Mouse (Mus musculus) c-Kit-positive CD71-positive TER-119-negative erythroid progenitor cells, embryonic 14.5 days (primary cell): ENCODE data around the gene Dnajc3.

ENCODE experiments used
- DNase-seq: peaks from one replicate; pipeline ENCODE4 v3.0.0-alpha.2; 2013; ENCODE audit warnings: low read depth

Gene Dnajc3

DNA sequence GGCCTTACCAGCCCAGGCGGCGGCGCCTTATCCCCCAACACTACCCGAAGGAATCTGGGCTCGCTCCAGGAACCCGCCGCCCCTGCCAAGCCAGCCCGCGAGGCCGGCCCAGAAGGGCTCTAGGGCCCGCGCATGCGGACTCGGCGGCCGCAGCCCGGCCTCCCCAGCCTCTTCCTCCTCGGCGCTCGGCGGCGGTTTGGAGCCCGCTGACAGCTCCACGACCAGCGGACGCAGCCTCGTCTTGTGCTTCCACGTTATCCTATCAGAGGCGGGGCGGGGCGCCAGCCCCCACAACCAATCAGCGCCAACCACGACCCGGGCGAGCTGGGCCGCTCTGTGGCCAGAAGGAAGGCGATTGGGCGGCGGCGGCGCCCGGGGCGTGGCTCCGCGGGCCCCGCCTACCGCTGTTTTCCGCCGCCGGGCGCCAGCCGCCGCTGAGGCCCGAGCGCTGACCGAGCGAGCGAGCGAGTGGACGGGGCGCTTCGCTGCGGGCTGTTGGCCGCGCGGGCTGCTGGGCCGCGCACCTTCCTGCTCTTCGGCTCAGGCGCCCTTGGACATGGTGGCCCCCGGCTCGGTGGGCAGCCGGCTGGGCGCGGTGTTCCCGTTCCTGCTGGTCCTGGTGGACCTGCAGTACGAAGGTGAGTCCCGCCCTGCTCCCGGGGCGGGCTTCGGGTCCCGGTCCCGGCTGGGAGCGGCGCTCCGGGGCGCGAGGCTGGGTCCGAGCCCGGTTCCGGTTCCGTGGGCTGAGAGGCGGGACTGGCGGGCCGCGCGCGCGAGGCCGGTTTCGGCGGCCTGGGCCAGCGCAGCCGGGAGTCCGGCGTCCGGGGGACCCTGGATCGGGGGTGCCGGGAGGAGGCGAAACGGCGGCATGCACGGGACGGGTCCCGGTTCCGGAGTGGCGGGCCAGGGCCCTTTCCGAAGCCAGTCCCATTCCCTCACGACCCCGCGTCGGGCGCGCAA is at the start of gene Dnajc3:
Gene Dnajc3 (plus strand): TSS at position 444 of the 960 bp plus-strand sequence.
- DNase-seq: peak; percentile 93

DNA sequence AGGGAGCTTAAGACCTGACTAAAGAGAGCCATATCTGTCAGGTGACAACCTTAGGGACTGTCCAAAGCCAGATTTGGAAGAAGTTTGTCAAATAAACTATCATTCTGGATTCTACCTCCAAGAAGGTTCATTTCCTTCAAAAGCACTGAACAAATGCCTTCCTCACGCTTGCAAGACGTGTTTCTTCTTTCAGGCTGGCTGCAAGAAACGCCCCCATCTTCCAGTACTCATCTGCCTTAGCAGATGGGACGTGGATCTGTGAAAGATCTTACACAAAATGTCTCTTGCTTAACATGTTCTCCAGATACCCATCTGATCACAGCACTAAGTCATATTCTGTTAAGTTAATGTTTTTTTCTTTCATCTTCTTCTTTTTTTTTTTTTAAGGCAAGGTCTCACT is 47.7 kb upstream of the Dnajc3 start:
- DNase-seq: no peak

DNA sequence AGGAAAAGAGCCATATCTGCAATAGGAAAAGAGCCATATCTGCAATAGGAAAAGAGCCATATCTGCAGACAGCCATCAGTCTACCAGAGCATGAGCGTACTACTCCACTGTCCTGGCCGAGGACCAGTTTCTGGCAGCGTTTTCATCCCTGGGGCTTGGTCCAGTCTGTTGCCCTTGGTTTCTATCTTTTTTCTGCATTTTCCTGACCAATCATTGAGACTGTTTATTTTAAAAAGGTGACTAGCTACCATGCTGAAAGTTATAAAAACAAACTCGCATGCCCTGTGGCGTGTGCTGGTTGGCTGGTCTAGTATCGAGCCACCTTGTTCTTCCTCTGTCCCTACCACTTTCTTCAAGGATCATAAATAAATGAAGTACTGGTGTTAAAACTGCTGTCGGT is 42.5 kb upstream of the Dnajc3 start:
- no peak for DNase-seq

DNA sequence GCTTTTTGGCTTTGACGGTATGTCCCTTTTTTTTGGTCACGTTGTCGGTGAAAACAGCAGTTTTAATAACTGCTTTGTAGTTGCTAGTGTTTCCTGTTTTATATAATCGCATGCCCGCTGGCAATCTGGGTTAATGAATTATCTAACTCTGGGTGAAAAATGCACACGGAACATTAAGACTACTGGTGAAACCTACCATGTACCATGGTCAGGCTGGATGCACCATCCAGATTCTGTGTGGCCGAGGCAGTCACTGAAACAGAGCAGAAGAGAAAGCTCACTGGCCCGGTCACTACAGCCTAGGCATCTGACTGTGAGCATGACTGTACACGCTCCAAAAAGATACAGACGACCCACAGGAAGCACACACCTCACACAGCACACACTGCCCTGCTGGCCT is 42.1 kb upstream of the Dnajc3 start:
- no peak for DNase-seq

DNA sequence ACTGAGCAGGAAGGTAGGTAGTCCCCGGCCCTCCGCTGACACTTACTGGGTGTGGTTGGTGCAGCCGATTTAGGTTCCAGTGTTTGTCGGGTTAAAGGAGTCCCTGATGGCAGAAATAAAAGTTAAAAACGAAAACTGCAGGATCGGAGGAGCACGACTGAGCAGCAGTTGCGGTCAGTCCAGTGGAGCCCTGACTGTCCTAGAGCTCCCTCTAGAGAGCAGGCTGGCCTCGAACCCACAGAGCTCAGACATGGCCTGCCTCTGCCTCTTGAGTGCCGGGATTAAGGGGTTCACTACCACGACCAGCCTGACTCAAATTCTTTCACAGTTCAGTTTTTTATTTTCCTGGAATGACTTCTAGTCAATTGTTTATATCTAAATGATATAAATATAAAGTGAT is 37.8 kb upstream of the Dnajc3 start:
- DNase-seq: no peak

DNA sequence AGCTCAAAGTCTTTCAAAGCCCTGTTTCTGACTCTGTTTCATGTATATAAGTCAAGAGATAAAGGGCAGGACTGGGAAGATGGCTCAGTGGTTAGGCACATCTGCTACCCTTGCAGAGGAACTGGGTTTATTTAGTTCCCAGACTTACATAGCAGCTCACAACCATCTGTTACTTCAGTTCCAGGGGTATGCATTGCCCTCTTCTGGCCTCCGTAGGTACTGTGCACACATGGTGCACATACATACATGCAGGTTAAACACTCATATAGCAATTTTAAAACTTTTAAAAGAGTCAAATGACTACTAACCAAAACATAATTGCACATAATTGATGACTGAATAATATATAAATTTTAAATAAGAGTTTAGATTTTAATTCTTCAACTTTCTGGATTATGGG is 36.9 kb upstream of the Dnajc3 start:
- no peak for DNase-seq

DNA sequence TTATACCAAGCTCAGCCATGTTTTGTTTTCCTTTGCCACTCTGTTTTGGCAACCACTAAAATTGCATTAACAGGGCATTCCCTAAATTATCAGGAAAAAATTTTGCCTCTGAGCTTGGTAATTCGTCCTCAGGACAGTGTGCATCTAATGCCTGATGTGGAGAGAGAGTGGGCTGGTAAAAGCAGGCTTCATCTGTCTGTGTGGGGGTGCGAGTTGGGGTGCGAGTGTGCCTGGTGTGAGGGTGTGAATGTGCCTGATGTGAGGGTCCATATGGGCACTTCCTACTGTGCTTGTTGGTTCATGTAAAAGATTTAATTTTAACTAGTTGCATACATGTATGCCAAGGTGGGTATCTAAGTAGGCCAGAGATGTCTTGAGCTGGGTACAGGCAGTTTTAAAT is 34.4 kb upstream of the Dnajc3 start:
- DNase-seq: no peak

DNA sequence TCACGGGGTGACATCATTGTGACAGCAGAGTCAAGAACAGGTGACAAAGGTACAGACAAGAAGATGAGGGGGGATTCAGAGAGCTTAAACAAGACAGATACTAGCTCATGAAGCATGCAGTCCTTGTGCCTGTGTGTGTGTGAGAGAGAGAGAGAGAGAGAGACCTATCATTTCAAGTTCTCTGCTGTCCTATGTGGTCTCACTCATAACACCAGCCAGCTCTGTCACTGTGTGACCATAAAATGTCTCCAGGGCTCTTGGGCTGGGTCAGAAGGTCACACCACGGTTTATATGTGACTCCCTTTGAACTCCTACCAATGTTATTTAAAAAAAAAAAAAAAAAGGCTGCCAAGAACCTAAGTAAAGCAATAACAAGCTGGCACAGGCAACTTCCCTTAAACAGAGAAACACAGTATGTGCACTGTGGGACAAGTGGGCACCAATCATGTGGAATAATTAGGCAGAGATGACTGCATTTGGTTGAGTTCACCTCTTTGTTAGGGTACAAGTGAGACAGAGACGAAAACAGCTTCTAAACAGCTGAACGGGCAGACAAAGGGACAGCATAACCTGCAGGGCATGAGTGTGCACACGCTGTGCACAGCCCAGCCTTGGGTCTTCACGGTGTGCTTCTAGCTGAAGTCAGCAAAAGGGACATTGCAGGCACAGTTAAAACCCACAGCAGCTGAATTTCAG is 33.8 kb upstream of the Dnajc3 start:
- DNase-seq: no peak

DNA sequence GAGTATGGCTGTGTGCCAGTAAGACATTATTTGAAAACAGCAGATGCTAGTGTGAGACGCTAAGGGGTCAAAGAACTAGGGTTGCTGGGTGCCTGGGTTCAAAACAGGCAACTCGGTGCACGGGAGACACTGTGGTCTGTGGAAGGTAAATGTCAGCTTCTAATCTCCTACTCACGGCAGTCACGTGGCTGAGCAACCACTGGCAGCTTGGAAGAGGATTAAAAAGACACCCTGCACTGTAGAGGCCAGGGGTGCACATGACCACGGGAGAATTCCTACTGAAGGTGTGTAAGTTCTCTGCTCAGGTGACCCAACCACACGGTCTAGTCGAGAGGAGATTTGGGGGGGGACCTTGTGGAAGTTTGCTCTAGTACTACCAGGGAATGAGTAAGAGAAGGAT is 30.2 kb upstream of the Dnajc3 start:
- no peak for DNase-seq

DNA sequence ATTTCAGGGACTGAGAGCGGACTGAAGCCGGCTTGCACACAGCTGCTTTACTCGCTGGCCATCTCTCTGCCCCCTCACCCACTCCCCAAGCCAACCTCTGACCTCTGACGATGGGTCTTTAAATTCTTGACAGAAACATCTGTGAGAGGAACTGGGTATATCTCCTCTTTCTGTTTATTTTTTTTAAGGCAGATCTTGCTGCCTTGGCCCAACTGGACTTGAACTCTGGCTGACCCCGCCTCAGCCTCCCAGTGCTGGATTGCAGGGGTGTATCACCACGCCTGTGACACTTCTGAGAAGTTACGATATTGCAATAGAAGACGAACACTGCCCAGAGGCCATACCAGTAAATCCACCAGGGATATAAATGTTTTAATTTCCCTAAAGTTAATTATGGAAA is 27.9 kb upstream of the Dnajc3 start:
- no peak for DNase-seq

DNA sequence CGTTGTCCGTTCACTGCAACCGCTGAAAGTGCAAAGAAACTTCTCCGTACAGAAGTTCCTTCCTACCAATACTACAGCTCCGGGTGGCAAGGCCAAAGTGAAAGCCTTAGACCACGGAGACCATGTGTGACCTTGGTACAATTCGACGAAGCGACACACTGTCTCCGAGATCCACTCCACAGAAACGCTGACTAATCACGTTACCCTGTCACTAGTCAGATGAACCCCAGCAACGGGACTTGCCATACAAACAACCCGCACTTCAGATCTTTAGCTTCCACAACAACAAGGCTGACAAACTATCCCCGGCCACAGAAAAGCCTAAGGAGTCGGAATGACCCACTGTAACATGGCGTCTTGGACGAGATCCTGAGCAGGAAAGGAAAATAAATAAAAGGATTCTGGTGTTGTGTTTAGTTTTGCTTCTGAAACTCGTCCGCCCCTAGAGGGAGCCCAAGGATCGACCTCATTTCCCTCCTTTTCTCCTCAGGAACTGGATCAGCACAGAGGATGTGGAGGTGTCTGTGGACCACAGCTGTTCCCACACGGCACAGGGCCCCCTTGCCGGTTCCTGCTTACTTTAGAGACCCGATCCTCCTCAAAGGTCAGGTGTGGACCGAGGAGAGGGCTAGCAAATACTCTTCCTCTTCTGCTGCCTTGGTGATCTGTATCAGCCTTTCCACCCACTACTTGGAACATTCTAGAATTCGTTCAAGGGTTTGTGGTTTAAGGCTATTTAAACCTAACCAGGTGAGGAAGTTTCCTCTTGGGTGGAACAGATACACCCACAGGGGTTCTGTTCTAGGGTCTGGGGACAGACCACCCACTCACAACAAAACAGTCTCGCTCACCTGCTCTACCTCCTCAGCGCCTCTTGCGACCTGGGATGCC is 27.2 kb upstream of the Dnajc3 start:
- peak; percentile 59 for DNase-seq

DNA sequence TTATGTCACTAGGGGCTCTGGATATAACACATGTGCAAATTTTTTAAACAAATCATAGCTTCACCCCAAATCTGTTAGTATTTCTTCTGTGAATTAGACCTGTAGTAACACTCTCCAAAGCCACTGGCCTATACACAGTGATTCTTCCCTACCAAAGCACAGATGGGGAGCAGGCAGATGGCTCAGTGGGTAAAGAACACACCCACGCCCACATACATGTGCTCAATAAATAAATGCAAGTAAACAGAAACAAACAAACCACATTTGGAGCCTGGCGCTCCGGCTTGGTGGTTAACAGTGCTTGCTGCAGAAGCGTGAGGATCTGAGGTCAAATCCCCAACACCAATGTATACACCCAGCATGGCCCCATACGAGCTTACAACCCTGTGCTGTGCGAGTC is 26.3 kb upstream of the Dnajc3 start:
- no peak for DNase-seq

DNA sequence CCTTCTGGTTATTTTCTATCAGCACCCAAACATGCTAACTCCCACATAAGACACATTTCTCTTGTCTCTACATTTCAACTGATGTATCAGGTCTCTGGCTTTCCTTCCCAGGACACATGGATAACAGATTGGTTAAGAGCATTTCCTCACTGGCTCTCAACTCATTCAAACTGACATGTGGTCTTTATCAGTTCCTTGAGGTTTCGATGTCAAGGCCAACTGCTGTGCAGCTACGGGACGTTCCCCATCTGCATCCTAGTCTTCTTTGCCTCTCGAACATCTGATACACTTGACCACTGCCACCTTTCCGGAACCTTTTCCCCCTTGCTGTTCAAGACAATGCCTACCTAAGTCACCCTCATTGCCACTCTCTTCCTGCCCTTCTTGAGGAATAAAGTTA is 24.1 kb upstream of the Dnajc3 start:
- DNase-seq: no peak

DNA sequence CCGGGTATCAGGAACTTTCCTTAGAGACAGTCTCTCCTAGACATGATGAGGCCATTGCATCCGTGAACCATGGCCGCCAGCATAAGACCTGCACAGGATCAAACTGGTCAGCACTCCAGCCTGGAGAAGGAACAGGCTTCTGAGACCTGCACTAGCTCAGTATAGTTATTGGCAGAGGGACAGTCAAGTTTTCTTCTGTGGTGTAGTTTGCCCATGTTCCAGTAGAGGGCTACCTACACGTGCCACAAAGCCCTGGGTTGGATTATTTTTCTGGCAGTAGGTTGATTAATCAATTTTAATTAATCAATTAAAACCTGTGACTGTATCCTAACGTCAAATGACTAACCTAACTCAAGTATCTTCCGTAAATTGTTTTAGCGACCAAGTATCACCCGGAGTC is 18.8 kb upstream of the Dnajc3 start:
- no peak for DNase-seq

DNA sequence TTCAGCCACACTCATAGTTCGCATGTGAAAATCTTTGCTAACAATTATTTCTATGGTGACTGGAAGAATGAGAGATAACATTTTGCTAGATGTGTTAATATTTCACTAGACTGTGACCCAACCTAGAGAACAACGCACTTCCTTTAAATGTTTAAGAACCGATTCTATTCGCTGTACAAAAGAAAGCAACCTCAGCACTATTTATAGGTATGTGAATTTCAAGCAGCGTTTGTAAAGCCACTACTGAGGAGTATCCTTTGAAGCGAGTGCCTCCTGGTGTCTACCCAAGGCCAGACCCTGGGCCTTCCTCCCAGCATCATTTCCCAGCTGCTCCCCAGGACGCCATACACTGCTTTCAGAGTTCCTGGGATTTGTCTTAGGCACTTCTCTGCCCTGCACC is 17.1 kb upstream of the Dnajc3 start:
- DNase-seq: no peak

DNA sequence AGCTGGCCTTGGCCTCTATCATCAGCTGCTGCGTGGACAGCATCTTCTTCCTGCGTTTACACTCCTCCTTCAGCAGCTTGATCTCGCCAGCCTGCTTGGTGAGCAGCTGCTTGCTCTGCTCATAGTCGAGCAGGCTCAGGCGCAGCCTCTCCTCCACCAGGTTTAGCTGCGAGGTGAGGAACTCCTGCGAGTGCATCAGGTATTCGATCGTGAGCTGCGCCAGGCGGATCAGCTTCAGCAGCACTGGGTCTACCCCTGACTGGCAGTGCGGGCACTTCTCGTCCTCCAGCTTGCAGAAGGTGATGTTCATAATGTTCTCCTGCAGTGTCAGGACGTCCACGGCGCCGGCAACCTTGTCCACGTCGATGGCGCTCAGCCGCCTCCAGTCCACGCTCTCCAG is 15.5 kb upstream of the Dnajc3 start:
- DNase-seq: no peak

DNA sequence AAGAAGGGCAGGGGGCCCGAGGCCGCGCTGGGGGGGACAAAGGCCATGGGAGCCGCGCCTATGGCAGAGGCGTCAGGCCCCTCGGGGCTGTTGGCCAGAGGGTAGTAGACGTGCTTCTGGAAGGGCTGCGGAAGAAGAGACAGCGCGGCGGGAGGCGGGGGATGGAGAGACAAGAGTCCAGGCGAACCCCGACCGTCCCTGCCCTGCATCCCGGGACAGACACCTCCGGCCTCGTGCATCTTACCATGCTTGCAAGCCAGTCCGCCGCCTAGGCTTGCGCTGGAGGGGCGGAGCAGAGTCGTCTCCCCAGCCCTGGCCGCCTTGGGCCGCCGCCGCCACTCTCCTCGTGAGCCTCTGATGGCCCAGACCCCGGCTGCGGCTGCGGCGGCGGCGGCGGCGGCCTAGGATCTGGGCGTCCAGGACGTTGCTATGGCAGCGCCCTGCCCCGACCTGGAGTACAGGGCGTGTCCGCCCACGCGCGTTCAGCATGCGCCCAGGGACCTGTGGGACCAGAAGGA is 15.1 kb upstream of the Dnajc3 start:
- DNase-seq: no peak

DNA sequence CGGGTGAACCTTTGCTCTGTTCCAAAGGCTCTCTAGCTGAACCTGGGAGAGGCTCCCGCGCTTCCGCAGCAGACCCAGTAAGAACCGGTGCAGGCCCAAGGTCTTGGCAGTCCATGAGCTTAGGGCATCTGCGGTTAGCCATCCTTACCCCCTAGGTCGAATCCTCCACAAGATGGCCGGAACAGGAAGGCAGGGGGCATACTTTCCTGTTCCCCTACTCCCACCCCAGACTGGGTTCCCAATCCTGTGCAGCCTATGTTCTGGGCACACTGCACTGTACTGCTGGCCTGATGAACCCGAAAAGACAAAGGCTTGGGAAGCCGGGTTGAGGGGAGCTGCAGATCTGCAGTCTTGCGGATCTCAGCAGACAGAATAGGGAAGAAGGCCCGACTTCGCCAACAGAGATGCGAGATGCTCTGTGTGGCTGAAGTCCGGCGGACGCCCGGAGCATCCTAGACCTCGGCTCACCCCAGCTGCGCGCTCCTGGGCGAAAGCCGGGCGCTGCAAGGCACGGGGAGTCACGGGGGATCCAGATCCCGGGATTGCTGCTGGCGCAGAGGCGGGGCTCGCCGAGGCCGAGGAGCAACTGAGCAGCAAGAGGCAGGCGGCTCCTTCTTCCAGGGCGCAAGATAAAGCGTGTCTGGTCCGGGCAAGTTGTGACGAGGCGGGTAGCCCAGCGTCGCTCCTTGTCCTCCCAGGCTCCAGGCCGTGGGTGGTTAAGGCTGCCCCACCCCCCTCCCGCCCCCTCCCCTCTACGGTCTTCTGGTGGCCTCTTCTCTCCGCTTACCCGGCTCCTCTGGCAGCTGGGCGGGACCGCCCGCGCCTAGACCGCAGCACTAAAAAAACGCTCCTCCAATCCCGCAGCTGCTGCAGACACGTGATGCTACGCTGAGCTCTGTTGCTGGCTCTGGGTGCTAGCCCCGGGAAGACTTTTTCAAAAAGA is 12.8 kb upstream of the Dnajc3 start, which contains the start of gene Dzip1:
Gene Dzip1 (minus strand): TSS at position 788 of the 943 bp plus-strand sequence.
- no peak for DNase-seq

DNA sequence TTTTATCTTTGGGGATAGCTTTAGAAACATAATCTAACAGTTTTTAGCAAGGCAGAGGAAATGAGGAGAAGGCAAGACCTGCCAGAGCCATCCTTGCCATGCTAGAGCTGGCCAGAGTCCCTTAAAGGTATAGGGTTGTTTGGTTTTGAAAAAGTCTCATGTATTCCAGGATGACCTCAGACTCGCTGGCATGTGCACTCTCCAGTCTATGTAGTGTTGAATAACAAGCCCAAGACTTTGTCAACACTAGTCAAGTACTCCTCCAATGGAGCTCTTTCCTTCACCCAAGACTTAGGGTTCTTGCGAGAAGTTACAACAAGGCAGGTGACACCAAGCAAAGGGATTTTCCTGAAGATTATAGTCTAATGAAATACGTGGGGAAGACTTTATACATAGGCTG is 9.2 kb upstream of the Dnajc3 start:
- no peak for DNase-seq

DNA sequence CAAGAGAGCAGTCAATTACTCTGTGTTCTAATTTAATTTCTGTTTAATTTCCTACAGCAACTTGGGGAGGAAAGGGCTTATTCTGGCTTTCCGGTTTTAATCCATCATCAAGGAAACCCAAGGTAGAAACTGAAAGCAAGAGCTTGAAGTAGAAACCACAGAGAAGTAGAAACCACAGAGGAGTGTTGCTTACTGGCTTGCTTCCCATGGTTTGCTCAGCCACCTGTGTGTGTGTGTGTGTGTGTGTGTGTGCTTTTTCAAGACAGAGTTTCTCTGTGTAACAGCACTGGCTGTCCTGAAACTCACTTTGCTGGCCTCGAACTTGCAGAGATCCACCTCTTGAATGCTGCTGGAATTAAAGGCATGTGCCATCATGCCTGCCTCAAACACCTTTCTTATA is 8.0 kb upstream of the Dnajc3 start:
- no peak for DNase-seq

DNA sequence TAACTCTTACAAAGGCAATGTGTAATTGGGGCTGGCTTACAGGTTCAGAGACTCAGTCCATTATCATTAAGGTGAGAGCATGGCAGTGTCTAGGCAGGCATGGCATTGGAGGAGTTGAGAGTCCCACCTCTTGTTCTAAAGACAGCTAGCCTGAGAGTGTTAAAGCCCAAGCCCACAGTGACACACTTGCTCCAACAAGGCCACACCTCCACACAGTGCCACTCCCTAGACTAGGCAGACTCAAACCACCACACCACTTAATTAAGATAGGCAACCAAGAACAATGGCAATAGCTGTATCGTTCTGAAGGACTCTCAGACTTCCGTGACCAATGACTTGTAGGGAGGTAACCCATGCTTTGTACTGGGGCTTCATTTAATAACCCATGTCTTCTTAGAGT is 7.0 kb upstream of the Dnajc3 start:
- DNase-seq: no peak
